Mouse (Mus musculus) embryo, embryonic 10 days (tissue): Measurements from ENCODE around the gene Oxct2a.
"Not testable (repeated sequence)": the region's sequence is repeated elsewhere in the genome, so short reads cannot be mapped to it uniquely, and the experiment has no call there.

ENCODE experiments used
- DNase-seq: peaks from one replicate; pipeline ENCODE4 v3.0.0-alpha.2; 2015; ENCODE audit warnings: low spot score

Gene Oxct2a

DNA sequence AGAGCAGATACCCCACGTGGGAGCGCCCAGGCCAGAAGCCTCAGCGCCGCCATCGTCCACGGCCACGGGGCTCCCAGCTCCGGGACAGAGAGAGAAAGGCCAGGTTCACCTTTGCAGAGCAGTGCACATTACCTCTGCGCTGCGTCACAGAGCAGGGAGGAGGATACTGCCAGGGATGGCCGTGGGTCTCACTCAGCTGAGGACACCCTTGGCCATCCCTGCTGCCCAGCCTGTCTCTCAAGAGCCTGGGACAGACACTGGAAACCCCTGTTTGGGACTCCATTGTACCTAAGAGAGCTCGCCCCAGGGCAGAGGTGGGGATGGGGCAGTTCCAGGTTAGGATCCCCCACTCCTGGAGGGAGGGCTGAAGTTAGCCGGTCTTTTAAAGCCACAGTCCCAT, at the start of gene Oxct2a:
Gene Oxct2a (minus strand): TSS at position 101 of the 400 bp plus-strand sequence.
- no peak for DNase-seq

DNA sequence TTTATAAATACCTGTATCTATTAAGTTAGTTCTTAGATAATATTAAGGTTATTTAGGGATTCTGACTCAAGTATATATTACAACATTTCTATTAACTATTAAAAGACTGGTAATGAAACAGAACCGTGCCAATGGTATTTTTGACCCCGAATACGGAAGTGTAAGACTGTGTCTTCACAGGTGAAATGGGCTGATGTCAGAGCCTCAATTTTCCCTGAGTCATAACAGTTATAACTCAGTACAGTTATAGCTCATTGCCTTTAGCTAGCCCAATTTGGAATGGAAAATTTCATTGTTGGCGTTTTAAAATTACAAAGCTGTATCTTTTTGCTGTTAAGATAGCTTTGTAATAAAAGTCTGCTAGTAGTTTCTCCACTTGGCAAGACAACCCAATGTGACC, 40.1 kb upstream of the Oxct2a start:
- DNase-seq, result no peak

DNA sequence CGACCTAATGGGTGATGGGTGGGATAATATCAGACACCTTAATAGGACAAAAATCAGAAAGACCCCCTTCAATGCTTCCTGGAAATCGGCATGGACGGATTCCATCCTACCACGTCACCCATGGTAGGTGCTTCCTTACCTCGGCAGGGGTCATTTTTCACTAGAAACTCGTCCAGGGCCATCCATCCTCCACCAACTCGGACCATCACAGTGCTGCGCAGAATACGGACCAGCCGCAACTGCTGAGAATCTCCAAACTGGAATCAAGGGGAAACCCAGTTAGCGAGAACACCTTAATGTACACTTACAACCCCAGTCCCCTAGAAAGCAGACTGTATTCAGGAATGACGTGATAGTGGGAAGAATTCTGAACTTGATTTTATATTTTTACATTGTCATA, 37.3 kb upstream of the Oxct2a start:
- no peak for DNase-seq

DNA sequence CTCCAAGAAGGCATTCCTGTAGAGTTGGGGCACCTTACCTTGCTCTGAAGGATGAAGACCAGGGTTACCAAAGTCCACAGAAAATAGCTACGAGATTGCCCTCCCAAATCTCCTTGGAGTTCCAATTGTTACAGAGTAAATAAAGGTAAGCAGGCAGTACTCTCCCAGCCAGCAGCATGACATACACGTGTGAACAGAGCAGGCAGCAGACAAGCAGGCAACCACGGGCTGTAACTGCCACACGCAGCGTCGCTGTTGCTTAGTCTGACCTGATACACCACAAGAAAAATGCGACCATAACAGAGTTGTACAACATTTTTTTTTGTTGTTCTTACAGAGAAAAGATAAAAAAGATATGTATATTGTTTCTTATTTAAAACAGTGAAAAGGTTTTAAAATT, 35.2 kb upstream of the Oxct2a start:
- no peak for DNase-seq

DNA sequence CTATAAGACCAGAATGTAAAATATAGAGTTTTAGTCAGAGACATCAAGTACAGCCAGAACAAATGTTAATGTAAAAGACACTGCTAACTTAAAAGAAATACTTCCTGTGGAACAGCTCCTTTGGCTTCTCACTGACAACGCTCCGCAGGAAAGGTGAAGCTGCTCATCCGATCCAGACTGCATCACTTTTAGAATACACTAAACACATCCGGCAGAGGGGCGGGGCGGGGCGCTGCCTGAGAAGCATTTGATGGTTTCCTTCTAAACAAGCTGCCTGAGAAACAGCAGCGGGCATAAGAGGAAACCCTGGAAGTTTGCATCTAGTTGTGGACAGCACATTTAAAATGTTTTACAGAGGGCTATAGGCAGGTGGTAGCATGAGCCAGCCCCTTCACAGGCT, 32.5 kb upstream of the Oxct2a start:
- DNase-seq, result no peak

DNA sequence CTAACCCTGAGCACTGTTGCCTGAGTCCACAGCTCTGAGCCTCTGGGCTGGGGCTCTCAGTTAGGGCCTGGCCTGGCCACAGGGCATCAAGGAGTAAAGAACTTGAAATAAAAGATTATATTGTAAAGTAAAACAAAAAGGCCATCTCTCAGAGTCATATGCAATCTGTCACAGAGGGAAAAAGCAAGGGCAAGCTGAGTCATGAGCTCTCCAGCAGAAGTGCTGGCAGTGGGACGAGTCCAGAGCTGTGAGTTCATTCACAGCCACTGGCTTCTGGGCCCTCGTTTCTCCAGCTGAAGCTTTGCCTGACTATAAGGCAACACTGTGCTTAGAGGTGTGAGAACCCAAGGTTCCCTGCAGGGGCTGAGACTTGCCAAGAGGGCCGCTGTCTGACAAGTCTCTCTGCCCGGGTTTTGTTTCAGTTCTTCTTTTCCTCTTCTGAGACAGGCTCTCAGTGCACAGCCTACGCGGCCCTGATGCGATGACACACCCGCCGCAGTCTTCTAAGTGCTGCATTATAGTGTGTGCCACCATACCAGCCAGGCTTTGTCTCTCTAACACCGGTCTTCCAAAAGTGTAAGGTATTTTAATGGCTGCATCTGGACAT, 29.9 kb upstream of the Oxct2a start:
- DNase-seq, result no peak

DNA sequence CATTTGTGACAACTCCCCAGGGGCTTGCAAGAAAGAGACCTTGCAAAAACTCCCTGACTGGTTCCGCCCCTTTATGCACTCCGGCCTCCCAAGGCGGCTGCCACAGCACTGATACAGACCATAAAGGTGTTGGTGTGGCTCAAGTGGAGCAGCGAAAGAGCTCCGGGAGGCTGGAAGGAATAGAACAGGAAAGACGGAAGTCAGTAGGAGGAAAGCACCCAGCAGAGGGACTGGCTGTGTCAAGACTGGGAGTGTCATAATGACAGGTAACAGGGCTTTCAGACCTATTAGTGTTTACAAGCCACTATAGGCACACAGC, 20.0 kb upstream of the Oxct2a start:
- DNase-seq, result no peak

DNA sequence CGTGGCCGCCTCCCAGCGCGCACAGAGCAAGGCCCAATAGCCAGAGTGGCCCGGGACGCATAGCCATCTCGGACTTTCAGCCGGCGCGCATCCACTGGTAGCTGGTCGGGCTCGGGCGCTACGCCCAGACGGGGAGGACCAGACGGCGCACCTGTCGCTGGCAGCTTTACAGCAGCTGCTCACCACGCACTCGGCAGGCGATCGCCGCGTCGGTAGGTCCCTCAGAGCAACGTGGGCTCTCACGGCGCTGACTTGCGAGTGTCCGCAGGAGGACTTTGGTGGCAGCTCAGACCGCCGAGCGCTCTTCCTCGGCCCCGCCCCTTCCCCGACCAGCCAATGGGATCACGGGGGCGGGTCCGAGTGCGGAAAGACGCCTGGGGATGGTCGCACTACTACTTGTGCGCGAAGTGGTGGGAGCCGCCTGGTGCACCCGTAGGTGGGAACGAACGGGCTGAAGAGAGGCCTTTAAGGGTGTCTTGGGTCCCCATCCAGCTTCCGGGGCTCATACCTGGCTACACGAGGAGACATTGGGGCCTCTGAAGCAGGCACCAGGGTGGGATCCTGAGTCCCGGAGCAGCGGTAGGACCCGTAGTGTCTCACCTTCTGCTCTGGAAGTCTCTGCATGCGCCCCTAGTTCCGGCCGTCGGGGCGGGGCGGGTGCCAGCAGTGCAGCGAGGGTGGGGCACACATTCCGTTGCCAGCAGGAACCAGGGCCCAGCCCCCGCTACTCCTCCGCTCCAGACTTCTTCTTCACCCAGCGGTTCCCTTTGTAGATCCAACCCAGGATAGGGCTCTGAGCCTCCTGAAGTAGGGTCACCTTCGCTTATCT, 19.4 kb upstream of the Oxct2a start, which contains the start of gene Bmp8a:
Gene Bmp8a (minus strand): TSS at position 611 of the 829 bp plus-strand sequence.
- peak; percentile 90 for DNase-seq

DNA sequence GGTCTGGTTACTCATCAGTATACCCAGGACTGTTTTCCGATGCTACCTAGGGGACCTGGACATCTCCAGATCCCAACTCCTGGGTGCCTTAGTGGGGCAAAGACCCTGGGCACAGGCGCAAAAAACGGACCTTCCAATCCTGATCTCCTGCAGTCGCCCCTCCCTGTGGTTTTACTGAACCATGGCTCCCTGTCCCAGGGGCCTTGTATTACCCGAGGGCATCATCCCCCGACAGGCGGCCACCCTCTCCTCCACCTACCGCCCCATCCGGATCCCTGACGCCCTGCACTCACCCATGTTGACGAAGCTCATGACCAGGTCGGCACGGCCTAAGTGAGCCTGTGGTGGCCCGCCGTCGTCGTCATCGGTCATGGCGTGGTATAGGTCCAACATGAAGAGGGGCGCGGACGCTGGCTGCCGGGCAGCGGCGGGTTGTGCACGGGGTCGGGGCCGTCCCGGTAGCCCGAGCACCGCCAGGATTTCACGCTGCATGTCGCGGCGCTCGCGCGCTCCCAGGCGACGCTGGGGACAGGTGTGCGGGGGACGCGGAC, 18.7 kb upstream of the Oxct2a start:
- peak; percentile 20 for DNase-seq

DNA sequence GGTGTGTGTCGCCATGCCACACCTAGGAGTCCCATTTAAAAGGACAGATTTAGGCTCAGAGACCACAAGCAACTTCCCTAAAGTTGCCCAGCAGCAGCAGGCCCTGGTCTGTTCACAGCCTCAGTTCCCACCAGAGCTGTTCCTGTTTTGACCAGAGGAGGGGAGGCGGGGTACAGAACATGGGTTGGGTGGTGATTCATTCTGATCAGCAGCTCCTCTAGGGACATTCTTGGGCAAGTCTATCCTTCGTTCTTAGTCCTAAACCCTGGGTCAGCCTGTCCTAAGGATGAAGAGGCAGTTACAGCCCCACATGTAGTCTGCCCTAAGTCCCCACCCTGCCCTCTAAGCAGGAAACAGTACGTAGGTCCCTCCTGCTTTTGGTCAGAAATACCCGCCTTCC, 16.8 kb upstream of the Oxct2a start:
- no peak for DNase-seq

DNA sequence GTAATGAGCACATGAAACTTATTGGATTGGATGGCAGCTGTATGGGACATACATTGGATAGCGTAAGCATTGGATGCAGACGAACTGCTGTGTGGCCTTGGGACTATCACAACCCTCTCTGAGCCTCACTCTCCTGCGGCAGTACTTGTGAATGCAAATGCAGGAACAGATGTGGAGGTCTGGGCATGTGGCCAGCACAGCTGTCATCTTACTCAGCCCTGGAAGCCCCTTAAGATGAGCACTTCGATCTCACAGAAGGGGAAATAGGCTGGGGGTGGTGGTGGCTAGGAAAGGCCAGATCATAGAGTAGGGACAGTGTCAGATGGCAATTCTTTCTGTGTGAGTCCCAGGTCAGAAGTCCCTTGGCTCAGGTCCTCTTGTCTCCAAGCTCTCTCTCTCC, 14.3 kb upstream of the Oxct2a start:
- no peak for DNase-seq

DNA sequence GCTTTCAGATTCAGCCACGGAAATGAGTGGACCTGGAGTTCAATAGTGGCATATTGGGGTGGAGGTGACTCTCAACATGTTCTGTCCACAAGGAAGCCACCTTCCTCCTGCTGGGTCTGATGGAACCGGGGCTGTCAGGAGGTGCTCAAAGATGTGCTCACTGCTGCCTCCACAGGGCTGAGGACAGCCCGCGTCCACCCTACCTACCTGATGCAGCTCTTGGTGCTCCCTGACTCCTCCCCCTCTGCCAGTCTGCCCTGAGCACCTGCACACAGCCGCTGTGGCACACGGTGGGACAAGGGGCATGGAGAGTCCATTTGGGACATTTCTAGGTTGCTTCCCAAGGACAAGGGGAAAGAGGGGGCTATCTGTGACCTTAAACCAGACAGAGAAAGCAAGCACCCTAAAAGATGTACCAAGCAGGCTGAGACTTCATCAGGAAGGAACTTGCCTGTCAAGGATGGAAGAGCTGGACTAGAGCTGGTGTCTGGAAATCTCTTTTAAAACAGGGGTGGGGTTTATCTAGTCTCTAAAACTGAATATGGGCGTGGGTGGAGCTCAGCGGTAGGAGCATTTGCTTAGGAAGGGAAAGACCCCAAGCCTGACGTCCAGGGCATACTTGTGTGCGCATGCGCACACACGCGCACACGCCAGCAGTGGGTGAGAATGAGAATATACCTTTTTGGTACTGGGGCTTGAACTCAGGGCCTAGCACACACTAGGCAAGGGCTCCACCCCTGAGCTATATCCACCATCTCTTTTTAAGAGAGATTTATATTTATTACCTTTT, 12.6 kb upstream of the Oxct2a start:
- DNase-seq, result no peak

DNA sequence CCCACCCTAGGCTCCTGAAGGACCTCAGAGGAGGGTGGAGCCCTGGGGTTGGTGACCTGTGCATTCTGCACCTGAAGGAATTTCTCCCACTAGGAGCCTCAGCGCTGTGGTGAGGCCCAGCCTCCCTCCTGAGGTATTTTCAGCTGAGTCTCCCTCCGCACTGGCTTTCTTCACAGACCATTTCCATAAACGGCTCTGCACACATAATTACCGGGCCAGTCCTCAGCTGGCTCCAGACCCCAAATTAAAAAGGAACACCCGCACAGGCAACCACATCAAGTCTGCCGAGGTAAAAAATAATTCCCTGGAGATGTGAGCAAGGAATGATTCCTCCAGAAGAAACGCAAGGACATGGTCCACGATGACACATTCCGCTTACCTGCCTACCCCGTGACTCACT, 11.8 kb upstream of the Oxct2a start:
- DNase-seq, result not testable (repeated sequence)

DNA sequence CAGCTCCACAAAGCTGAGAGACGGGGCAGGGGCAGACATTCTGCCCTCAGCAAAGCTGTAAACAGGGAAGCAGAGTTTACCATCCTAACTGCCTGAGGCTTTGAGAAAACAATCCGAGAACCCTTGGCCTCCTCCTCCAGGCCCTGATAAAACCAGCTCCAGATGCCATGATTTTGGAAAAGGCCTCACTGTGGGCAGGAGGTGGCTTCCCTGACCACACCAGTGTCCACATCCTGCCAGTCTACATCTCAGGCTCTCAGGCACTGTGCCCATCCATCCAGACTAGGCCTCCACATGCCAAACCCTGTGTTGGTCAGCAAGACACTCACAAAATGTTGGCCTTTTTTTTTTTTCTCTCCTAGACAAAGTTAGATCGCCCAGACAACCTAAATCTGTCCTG, 10.7 kb upstream of the Oxct2a start:
- DNase-seq, result no peak

DNA sequence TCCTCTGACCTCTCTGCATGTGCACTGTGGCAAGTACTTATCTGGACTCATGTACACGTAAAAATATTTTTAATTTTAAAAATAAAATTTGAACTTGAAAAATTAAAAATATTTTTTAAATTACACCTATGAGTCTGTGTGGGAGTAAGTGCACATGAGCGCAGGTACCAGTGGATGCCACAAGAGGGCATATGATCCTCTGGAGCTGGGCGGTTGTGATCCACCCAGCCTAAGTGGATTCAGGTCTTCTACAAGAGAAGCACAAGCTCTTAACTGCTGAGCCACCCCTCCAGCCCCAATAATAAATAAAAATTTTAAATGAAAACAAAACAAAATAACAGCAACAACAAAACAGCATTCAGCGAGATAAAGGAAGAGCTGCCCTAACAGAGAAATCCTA, 9.7 kb upstream of the Oxct2a start:
- no peak for DNase-seq

DNA sequence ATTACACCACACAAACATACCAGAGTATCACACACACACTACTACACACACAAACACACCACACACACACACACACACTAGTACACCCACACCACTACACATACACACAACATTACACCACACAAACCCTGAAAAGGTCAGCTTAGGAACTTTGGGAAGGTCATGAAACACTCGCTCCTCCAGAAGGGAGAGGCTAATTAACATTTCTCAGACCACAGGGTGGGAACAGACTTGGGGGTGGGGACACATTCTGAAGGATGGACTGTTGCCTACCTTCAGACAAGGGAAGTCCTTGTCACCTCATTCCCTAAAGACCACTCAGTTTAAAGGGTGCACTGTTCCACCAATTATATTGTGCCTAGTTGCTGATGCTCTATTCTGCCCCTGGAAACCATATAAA, 8.5 kb upstream of the Oxct2a start:
- not testable (repeated sequence) for DNase-seq

DNA sequence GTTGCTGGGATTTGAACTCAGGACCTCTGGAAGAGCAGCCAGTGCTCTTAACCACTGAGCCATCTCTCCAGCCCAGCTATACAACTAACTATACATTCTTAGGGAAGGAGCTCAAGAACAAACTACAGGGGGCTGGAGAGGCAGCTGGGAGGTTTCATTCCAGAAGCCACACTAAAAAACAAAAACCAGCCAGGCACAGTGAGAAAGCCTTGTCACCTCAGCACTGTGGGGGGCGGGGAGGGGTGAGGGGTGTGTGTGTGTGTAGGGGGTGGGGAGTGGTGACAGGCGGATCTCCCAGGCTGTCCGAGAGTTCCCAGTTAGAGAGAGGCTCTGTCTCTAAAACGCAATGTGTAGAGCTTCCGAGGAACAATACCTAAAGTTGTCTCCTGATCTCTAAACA, 7.9 kb upstream of the Oxct2a start:
- DNase-seq, result no peak

DNA sequence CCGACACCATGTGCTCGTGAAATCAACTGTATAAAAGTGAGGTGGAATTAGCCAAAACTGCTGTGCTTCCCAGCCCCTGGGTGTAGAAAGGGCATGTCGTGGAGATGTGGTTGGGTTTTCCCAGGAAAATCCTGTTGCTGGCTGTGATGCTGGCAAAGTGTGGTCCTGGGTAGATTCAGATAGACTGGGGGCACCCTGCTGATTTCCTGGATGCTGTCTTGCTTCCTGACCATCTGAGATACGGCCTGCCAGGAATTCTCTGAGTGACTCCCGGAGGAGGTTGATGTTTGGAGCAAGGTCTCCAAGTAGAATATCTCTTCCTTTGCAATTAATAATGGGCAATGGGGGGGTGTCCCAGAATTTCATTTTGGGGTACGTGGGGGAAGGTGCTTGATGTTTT, 5.5 kb upstream of the Oxct2a start:
- DNase-seq, result no peak

DNA sequence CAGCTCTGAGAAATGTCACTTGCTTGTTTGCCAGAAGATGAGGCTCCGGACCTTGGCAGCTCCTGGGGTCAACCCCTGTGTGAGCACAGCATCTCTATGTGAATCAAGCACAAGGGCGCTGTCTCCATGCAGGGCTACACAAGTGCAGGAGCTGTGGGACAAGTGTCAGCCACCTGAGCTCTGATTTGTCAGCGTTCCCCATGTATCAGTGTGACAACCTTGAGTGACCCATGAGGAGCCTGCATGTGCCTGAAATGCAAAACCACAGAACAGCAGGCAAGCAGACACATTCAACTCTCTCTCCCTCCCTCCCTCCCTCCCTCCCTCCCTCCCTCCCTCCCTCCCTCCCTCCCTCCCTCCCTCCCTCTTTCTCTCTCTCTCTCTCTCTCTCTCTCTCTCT, 4.2 kb upstream of the Oxct2a start:
- DNase-seq, result no peak

DNA sequence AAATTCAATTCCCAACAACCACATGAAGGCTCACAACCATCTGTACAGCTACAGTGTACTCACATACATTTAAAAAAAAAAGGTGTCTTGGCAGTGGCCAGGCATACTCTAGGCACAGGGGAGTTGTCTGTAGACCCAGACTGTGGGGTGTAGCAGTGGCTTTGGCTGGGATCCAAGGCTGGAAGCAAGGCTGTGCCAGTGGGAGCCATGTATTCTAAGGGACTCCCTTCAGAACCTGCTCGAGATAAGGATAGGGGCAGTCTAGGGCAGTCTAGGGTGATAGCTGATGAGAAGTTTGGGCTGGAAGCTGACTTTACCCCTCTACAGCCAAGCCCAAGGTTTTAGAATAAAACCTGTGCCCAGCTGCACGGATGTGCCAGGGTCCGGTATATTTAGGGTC, 2.7 kb upstream of the Oxct2a start:
- no peak for DNase-seq

DNA sequence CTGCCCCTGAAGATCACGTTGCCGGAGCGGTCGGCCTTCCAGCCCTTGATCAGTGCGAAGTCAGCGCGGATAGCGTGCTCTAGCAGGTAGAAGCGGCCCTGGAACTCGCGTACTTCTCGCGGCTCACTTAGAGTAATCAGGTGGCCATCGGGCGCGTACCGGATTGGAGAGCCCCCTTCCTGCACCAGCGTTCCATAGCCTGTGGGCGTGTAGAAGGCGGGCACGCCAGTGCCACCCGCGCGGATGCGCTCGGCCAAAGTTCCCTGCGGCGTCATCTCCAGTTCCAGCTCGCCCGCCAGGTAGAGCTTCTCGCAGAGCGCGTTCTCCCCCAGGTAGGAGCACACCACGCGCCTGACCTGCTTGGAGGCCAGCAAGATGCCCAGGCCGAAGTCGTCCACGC, 524 bp downstream of the Oxct2a start:
- DNase-seq, result not testable (repeated sequence)

DNA sequence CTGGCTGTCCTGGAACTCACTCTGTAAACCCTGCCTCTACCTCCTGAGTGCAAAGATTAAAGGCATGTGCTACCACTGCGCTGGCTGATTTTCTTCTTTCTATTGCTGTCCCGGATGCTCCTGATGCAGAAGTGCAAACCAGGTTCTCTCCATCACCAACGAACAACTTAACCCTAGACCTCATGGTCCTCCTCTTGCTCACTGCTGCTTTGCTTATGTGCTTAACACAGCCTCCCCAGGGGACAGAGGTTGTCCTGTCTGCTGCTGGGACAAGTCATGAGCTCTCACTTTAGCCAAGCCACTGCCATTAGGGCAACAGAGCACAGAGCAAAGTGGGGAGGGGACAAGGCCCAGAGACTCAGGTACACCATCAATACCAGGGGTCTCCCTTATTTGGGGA, 8.9 kb downstream of the Oxct2a start:
- DNase-seq, result no peak

DNA sequence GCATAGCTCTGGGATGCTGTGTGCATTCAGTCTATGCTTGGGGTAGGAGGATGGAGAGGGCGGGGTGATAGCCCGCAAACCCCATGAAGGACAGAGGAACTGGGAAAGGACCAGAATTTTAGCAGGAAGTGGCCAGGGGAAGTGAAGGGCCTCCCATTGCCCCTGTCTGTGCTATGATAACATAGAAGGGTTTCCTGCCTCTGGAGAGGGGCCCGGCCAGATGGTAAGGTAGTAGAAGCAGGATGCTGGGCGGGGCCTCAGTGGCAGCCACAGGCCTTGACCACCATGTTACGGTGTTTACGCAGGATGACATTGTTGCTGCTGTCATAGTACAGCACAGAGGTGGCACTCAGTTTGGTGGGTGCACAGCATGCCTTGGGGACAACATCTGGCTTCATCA, 10.4 kb downstream of the Oxct2a start:
- no peak for DNase-seq
